Mouse (Mus musculus): ENCODE results near the gene Erc2.

Erc2 gene

GRCm38 (mm10) chr14:28231241-28231640 lies 609.0 kb downstream of the Erc2 start:
- no peak for DNase-seq

- DNase-seq: no peak
These were observed 616.3 kb downstream of the Erc2 start for GRCm38 (mm10) chr14:28238336-28239048.

DNA sequence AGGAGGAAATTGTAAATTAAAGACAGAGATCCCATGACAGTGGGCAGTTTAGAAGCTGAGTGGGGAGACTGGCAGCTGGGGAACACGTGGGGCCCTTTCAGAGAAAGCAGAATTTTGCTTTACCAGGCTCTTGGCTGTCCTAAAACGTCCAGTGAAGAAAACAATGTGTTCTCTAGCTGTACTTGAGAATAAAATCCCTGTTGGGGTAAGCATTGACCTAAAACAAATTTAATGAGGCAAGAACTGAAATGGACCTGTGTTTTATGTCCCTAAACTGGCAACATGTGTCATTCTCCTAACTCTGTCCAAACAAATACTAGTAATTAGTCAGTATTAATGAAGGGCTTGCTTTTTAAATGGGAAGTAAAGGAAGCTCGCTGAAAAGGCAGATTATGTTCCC lies 617.9 kb downstream of the Erc2 start:
- no peak for DNase-seq

DNA sequence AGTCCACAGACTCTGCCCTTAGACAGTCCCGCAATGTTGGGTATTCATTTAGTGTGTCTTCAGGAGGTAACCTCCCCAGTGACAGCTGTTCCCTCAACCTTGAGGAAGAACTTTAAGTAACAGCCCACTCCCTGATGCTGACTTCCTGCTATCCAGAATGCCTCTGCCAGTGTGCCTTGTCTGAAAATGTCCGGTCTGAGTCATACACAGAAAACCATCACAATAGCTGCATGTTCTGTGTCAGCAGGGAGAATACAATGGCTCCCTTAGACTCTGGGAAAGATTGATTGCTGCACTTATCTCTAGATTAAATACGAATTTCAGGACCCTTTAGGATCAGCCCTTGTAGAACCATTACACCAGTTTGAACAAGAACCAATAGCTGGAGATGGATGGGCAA lies 620.5 kb downstream of the Erc2 start:
- no peak for DNase-seq

GRCm38 (mm10) chr14:28243474-28243873 lies 621.2 kb downstream of the Erc2 start:
- DNase-seq: no peak

- DNase-seq: peak; percentile 25
These were observed 640.5 kb downstream of the Erc2 start for GRCm38 (mm10) chr14:28262706-28263105.

GRCm38 (mm10) chr14:28267367-28267766 lies 645.1 kb downstream of the Erc2 start:
- no peak for DNase-seq

- no peak for DNase-seq
These were observed 649.6 kb downstream of the Erc2 start for GRCm38 (mm10) chr14:28271846-28272245.

- no peak for DNase-seq
These were observed 651.4 kb downstream of the Erc2 start for GRCm38 (mm10) chr14:28273669-28274068.

- DNase-seq: no peak
These were observed 652.6 kb downstream of the Erc2 start for GRCm38 (mm10) chr14:28274826-28275225.

DNA sequence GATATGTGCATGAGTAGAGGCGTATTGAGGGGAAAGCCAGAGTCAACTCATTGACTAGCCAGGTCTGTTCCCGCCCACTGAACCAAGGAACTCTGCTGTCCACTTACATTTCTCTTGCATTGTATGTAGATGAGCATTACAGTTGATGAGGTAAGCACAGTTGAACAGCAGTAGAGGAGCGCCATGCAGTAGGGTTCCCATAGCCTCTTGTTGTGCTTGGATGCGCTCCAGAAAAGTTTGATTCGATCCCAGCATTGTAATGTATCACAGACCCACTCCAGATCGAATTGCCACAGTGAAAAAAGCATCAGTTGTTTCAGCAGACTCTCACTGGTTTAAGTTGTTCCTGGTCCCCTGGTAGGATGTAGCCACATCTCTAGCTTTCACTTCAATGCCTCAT lies 656.7 kb downstream of the Erc2 start:
- no peak for DNase-seq

DNA sequence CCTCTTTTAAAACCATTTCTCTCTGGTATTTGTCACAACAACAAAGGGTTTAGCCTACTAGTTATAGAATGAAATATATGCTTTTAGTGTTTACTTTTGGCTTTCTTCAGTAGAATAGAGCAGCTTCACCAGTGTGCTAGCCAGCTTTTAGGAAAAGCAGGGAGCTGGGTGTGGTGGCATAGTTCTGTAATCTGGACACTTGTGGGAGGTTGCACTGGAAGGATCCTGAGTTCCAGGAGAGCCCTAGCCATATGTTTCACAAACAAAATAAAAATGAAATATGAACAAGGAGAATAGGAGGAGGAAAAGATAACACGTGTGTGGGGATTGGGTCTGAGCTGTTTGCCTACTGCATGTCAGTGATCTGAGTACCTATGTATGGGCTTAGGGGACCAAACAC lies 658.1 kb downstream of the Erc2 start:
- DNase-seq: no peak

DNA sequence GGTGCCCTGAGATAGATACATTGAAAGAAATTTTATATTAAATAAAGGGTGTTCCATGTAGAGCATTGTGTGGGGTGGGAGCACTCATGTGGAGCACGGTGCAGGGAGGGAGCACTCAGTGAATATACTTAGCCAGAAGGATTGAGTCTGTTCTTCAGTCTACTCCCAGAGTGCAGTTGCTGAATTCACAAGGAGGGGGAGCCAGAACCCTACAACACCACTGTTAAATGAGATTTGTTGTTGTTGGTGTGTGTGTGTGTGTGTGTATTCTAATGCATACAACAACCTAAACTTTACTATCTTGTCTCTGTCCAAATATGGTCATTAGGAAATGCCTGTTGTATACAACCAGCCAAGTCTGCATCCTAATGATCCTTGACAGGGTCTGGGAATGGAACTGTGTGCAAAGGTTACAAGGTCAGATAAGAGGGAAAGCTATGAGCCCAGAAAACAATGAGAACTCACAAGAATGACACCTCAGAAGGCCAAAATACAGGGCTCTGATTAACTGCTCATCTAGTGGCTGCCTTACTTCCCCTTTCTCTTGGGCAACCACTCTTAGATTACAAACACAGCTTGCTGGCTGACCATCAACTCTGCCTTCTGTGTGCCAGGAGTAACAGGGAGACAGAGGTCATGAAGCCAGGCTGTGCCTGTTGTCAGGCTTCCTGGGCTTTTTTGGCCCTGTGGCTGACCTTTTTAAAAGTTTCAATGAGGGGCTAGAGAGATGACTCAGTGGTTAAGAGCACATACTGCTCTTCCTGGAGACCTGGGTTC lies 661.3 kb downstream of the Erc2 start:
- peak; percentile 28 for DNase-seq

GRCm38 (mm10) chr14:28286511-28286910 lies 664.3 kb downstream of the Erc2 start:
- no peak for DNase-seq

DNA sequence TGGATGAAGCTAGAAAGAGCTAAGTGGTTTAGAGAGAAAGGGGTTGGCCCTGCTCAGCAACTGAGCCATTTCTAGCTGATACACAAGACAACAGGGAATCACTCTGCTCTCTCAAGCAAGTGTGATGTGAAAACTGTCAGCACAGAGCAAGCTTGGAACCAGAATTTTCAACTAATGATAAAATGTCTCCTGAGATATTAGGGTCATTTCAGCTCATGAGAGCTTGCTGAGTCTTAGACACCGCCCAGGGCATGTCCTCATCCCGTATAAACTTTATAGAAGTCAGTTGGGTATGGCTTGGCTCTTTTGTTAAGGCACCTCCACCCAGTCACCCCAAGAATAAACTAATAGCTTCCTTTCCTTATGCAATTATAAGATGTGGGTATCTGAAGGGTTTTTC lies 666.0 kb downstream of the Erc2 start:
- DNase-seq: no peak

DNA sequence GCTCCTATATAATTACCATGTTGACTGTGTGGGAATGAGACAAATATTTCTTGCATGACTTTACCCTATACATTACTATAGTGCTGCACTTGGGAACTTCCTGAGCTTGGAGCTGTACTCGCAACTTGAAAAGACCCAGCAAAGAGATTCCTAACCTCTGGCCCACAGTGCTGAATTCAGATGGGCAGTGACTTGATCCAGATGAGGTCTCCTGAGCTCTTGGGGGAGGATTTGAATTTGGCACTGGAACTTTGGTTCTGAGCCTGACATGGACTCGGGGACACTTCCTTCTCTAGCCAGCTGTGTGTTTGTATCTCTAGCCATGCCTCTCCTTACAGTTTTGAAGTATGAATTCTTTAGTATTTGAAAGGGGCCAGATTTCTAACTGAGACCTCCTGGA lies 666.7 kb downstream of the Erc2 start:
- no peak for DNase-seq

DNA sequence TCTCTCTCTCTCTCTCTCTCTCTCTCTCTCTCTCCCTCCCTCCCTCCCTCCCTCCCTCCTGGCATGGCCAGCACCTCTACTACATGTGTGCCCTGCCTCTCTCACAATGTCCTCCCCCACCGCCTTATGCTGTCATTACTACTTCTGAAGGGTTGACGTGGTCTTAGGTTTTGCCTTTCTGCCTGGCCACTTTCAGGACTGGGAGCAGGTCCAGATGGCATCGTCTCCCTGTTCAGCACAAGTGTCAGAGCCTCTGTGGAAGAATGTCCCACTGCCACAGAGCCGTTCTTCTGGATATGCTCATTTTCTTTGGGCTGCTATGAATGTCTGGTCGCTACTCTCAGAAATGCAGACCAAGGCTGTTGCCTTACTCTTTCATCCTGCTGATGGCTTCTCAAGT lies 671.7 kb downstream of the Erc2 start:
- peak; percentile 8 for DNase-seq

DNA sequence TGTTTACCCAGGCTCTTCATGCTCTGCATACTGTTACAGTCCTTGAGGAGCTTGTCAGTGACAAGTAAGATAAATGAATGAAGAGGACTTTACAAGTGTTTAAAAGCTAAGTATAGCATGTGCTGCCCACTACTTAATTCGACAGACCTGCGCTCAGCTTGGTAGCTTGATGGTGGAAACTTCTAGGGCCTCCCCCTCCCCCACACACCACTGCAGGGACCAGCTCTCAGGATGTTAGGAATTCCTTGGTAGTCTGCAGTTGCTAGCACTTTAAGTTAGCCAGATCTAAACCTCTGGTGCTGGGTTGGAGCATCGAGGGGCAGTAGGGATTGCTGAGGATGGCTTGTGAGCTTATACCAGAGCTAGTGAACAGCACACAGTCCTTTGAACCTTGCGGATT lies 672.9 kb downstream of the Erc2 start:
- no peak for DNase-seq

DNA sequence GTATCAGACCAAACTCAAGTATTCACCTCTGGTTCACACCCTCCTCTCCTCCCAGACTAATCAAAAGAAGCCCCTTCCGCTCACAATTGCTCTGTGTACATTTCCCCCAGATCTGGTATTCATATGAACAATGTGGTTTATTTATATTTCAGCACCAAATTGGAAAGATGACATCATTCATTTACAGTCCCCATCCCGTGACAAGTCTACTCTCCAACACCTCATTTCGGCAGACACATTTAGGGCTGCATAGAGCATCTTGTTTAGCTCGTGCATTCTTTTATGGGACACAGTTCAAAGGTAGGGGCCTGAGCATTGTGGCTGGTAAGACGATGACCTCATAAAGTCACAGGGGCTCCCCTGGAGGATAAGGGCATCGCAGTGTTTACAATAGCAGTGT lies 677.9 kb downstream of the Erc2 start:
- no peak for DNase-seq

DNA sequence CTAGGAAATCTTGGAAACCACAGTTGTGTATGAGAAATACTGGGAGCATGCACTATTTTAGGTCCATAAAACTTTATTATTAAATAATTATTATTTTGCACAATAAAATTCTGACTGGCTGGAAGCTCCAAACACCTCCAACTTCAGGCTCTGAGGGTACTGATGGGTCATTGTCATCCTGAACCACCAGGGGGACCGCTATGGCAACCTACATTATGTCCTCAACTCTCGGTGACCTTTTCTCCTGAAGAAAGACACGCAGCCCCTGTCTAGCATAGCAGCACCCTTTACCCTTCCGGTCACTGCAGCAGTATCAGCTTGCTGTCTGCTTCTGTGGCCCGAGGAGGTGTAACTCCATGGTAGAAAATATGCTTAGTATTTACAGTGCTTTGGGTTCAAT lies 679.0 kb downstream of the Erc2 start:
- no peak for DNase-seq

DNA sequence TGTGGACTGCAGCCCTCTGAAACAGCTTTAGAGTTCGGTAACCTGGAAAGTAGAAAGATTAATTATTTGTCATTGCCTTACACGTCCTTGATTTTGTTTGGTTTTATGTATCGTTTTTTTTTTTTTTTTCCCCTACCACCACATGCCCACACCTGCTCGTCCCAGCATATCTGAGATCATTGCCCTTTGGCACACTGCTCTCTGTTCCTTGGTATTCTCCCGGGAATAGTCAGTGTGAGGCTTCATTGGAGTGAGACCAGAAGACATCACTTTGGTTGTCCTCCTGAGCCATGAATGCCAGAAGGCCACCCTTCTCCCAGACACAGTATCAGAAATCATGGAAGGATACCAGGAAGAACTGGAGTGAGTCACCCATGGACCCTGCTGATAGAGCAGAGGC lies 681.9 kb downstream of the Erc2 start:
- no peak for DNase-seq

- no peak for DNase-seq
These were observed 686.4 kb downstream of the Erc2 start for GRCm38 (mm10) chr14:28308661-28309060.

DNA sequence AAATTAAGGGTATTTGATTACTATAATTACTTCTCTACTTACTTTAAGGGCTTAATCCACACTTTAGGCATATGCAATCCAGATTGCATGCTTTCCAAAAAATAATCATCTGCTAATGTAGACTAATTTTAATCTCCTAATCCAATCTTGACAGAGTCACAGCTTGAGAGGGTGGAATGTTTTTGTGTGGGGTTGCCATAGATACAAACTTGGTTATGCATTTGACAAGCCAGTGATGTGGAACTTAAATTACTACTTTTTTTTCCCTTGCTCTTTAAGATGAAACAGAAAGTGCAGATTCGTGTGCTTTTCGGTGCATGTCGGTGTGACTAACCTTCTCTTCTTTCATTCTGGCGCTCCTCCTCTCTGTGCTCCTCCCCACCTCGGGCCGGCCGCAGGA lies 694.6 kb downstream of the Erc2 start:
- no peak for DNase-seq

DNA sequence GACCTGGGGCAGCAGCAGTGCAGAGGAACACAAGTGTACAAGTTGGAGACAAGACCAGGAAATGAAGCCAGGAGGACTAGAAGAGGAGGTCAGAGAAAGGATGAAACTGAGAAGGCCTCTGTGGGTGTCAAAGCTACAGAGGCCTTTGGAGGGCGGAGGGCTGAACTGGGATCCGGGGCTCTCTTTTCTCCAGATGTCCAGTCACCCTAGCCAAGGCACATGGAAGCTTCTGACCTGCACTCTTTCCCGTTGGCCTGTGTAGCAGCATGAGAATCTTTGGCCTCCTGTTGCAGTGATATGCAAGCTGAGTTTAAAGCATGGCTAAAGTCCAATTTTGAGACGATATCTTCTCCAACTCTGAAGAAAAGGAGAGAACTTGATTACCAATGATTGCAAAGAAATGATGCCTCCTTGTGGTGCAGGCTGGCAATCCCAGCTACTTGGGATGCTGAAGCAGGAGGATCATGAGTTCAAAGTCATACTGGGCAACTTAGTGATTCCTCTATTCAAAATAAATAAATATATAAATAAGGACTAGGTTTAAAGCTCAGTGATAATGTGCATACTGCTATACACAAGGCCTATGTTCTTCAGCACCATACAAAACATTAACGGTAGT lies 699.8 kb downstream of the Erc2 start:
- DNase-seq: no peak
